Mouse (Mus musculus) ES-Bruce4 (cell line): ENCODE measurements around the gene Sub1.

ENCODE experiments used
- CTCF ChIP-seq: IDR thresholded peaks from one replicate; pipeline ENCODE4 v1.8.1; 2011; ENCODE audit warnings: low read depth, low read length
- EP300 ChIP-seq: IDR thresholded peaks from 2 replicates; pipeline ENCODE4 v1.6.1; 2011; ENCODE audit warnings: low read depth, low read length; ENCODE audit not compliant: insufficient read depth
- POLR2A ChIP-seq: IDR thresholded peaks from one replicate; pipeline ENCODE4 v1.8.1; 2011; ENCODE audit warnings: low read length; ENCODE audit not compliant: insufficient read depth

- TF ChIP-seq POLR2A (no peak), CTCF (no peak), EP300 (no peak)
These were observed 15.3 kb downstream of the Sub1 start for GRCm38 (mm10) chr15:11981501-11981900.
